Mouse (Mus musculus): Measurements from ENCODE around the gene 9430097D07Rik. TPM values are rescaled to one million over a fixed set of nuclear protein-coding genes. Genes with fewer than 3 reads are reported as not detected.

Gene 9430097D07Rik
- polyA plus RNA-seq (2016; fragmentation: Nextera tagmentation; extraction: Ambion mirVana): 0.09 and 0.15 TPM in 2 replicates

DNA sequence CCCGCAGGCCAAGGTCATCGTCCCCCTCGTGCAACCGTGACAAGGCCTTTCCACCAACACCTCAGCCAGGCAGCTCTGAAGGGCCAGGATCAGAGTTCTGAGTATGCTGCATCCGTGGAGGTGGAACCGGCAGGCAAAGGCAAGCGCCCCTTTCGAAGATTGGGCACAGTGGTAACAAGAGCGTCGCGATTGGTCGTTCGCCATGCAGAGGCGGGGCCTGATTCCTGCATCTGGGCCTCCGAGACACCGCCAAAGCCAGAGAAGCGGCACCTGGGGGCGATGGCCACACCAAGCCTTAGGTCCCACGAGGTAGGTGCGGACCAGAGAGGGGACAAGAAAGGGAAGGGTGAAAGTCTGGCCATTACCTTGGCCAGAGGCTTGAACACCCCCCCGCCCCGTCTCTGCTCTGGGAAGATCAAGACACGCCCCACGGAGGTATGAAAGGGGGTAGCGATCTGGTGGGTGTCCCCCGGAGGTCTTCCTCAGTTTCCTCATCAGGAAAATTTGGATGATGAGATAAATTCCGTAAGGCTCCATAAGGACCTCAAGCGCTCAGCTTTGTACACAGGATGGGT is at the start of gene 9430097D07Rik:
Gene 9430097D07Rik, minus strand, starts transcription at position 99 of the 575 bp plus-strand sequence.
- WGBS: 5% methylated on average over 28 of the region's 28 CpGs
- H3K36me3 ChIP-seq: peaks cover 15% of the 10 kb centered on the region
- peaks cover 50% of the 10 kb centered on the region for H3K27me3 ChIP-seq (ENCODE audit: insufficient read depth, poor library complexity, severe bottlenecking)
- H3K4me3 ChIP-seq: peak within 1 kb of the TSS; percentile 63
- H3K27ac ChIP-seq: 0 out of 2 replicates have a peak within 1 kb of the TSS, but pooled peaks have one; percentile 1
- H3K9me3 ChIP-seq: no peaks in the 10 kb centered on the region
- DNase-seq (ENCODE audit: low spot score): peak; percentile 80
- peaks cover 26% of the 10 kb centered on the region for H3K4me1 ChIP-seq

DNA sequence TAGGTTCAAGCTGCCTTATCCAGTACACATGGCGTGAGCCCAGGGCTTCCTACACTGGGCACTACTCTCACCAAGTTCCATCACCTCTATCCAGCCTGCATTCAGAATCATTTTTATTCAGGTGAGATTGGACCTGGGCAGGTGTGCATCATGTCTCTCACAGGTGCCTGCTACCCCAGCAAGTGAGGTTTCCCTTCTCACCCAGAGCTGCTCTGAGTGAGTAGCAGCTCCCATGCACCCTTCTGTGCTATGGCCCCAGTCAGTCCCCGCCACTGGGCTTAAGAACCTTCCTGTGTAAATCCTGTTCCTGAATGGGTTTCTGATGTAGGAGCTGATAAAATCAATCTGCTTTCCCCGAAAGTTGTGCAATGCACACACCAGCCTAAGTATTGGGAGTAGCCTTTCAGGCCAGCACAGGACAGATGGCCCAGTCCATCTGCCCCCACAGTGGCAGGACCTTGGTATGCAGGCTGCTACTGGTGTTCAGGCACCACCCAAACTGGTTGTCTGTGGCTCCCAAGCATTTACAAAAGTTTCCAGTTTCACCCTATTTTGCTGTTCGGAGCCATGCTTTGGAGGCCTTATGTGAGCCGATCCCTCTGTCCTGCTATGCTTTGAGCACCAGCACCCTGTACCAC is 48.7 kb upstream of the 9430097D07Rik start:
- Histone ChIP-seq H3K4me1 (peaks cover 91% of the 10 kb centered on the region), H3K4me3 (0 out of 2 replicates have a peak overlapping the region, but pooled peaks have one; percentile 53), H3K27ac (peak overlapping the region; percentile 91), H3K27me3 (ENCODE audit: insufficient read depth, poor library complexity, severe bottlenecking) (no peaks in the 10 kb centered on the region), H3K36me3 (peaks cover 4% of the 10 kb centered on the region; the same call in 1 of the 2 replicates), H3K9me3 (no peaks in the 10 kb centered on the region)
- DNase-seq (ENCODE audit: low spot score): no peak
- 58% methylated on average over 5 of the region's 5 CpGs for WGBS

DNA sequence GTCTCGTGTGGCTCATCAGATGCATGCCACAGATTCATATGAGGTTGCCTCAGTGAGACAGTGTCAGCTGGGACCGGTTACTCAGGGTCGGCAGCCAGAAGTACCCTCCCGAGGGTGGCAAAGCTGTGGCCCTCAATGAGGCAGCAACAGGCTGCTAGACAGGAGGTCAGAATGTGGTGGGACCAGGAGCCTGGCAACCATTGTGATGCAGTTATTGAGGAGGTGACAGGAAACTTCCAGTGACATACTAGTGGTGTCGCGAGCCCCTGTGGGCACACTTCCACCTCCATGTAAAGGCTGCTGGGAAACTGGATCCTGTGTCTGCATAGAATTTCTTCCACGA is 46.0 kb upstream of the 9430097D07Rik start, which contains the start of gene Ak1:
Gene Ak1, plus strand, starts transcription at position 242 of the 343 bp plus-strand sequence.
- Histone ChIP-seq H3K4me1 (peaks cover 76% of the 10 kb centered on the region), H3K27me3 (ENCODE audit: insufficient read depth, poor library complexity, severe bottlenecking) (no peaks in the 10 kb centered on the region), H3K36me3 (peaks cover 31% of the 10 kb centered on the region), H3K27ac (peak within 1 kb of the TSS; percentile 90), H3K9me3 (no peaks in the 10 kb centered on the region), H3K4me3 (peak within 1 kb of the TSS; percentile 38)
- WGBS: 7% methylated on average over 7 of the region's 7 CpGs
- no peak for DNase-seq (ENCODE audit: low spot score)

DNA sequence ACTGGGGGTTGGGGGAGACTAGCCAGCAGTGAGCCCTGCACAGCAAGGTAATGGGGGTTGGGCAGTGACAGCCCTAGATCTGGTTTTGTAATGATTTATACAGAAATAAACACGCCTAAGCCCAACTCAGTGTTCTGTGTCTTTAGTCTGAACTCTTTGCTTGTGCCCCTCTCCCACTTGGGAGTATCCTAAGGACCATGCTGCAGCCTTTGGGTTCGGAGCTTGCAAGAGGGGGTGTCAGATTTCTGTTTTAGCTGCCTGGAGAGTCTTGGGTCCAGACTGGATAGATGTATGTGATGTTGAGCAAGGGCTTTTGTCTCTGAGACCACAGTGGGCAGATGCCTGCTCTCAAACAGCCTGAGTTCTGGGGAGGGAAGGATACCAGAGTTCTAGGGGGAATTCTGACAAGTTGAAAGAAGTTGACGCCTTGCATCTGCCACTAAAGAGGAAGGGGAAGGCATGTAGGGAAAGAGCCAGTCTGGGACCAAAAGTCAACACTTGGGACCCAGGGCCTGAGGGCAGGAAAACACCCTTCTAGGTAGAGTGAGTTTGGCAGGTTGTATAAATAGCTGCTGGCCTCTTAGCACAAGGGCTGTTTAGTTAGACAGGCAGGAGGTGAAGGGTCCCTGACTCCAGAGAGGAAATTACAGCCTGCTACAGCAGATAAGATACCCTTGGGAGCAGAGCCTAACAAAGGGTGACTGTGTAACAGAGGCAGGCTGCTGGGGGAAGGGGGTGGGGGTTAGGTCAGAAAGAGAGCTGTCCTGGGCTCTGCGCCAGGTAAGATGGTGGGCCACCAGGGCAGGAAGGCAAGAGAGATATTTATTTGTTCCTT is 45.4 kb upstream of the 9430097D07Rik start:
- peak overlapping the region; percentile 38 for H3K4me3 ChIP-seq
- H3K9me3 ChIP-seq: no peaks in the 10 kb centered on the region
- no peaks in the 10 kb centered on the region for H3K27me3 ChIP-seq (ENCODE audit: insufficient read depth, poor library complexity, severe bottlenecking)
- WGBS: 11% methylated on average over 4 of the region's 4 CpGs
- H3K27ac ChIP-seq: peak overlapping the region; percentile 90
- peaks cover 36% of the 10 kb centered on the region for H3K36me3 ChIP-seq
- DNase-seq (ENCODE audit: low spot score): peak; percentile 94
- H3K4me1 ChIP-seq: peaks cover 70% of the 10 kb centered on the region

DNA sequence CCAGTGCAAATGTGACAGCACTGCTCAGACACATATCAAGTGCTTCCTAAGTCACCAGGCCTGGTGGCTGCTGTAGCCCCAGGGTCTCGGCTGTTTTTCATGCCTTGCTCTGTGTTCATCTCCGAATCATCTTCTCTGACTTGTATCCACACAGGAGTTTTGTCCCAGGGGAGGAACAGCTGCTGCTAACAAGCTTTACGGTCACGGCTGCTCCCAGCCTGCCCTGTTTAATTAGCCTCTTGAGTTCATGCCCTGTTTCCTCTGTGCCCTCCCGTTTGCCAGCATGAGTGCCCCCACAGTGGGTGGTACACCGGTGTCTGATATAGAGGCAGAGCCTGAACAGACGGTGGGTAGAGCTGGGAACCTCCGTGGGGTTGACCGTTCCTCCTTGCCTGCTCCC is 42.6 kb upstream of the 9430097D07Rik start:
- WGBS: 84% methylated on average over 9 of the region's 9 CpGs
- peaks cover 57% of the 10 kb centered on the region for H3K36me3 ChIP-seq
- no peak for DNase-seq (ENCODE audit: low spot score)
- no peaks in the 10 kb centered on the region for H3K27me3 ChIP-seq (ENCODE audit: insufficient read depth, poor library complexity, severe bottlenecking)
- no peak overlapping the region for H3K4me3 ChIP-seq
- H3K9me3 ChIP-seq: no peaks in the 10 kb centered on the region
- peaks cover 53% of the 10 kb centered on the region for H3K4me1 ChIP-seq
- H3K27ac ChIP-seq: peak overlapping the region; percentile 32; the same call in 1 of the 2 replicates

DNA sequence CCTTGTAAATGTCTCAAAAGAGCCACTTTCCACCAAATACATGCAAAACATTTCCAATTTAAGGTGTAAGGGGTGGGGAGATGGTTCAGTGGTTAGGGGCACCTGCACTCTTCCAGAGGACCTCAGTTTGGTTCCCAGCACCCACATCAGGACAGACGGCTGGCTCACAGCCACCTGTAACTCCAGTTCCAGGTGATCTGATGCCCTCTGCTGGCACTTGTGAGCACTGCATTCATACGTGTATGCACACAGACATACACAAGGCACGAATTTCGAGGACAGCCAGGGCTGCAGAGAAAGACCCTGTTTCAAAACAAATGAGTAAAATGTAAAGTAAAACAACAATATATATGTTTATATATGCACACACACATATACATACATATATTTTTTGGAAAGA is 42.1 kb upstream of the 9430097D07Rik start:
- no peak for DNase-seq (ENCODE audit: low spot score)
- Histone ChIP-seq H3K4me1 (peaks cover 49% of the 10 kb centered on the region), H3K4me3 (no peak overlapping the region), H3K27me3 (ENCODE audit: insufficient read depth, poor library complexity, severe bottlenecking) (no peaks in the 10 kb centered on the region), H3K36me3 (peaks cover 59% of the 10 kb centered on the region), H3K9me3 (no peaks in the 10 kb centered on the region), H3K27ac (no peak overlapping the region)
- 94% methylated on average over 4 of the region's 4 CpGs for WGBS

DNA sequence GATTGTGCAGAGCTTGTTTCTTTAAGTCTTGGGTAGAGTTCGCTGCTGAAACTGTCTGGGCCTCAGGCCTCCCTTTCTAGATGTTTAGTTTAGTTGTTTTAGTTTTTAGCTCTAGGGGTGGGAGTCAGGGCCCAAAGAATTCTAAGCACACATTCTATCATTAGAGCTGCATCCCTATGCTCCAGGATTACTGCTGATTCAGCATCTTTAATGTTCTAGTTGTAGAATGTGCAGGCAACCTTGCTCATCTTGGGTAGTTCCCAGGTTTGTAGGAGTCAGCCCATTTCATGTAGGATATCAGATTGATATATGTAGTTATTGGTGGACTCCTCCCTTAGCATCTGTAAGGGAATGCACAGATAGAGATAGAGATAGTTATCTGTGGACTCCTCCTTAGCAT is 41.6 kb upstream of the 9430097D07Rik start:
- H3K27ac ChIP-seq: no peak overlapping the region
- H3K36me3 ChIP-seq: peaks cover 63% of the 10 kb centered on the region
- H3K4me3 ChIP-seq: no peak overlapping the region
- DNase-seq (ENCODE audit: low spot score): no peak
- peaks cover 49% of the 10 kb centered on the region for H3K4me1 ChIP-seq
- 97% methylated on average over 1 of the region's 1 CpGs for WGBS
- H3K9me3 ChIP-seq: no peaks in the 10 kb centered on the region
- H3K27me3 ChIP-seq (ENCODE audit: insufficient read depth, poor library complexity, severe bottlenecking): no peaks in the 10 kb centered on the region

DNA sequence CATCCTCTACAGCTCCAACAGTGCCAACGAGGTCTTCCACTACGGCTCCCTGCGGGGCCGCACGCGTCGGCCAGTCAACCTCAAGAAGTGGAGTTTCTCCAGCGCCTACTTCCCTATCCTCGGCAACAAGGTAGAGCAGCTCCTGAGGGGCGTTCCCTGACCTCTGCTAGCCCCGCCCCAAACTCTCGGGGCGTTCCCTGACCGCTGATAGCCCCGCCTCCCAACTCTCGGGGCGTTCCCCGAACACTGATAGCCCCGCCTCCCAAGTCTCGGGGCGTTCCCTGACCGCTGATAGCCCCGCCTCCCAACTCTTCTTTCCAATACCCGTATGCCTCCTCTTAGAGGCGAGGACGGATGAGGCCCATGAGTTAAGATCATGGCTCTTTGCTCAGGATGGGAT is 36.8 kb upstream of the 9430097D07Rik start:
- no peak overlapping the region; the same call in 1 of the 2 replicates for H3K27ac ChIP-seq
- H3K4me1 ChIP-seq: peaks cover 55% of the 10 kb centered on the region
- no peaks in the 10 kb centered on the region for H3K9me3 ChIP-seq
- H3K27me3 ChIP-seq (ENCODE audit: insufficient read depth, poor library complexity, severe bottlenecking): no peaks in the 10 kb centered on the region
- peak; percentile 84 for DNase-seq (ENCODE audit: low spot score)
- H3K4me3 ChIP-seq: no peak overlapping the region
- peaks cover 44% of the 10 kb centered on the region for H3K36me3 ChIP-seq
- 69% methylated on average over 26 of the region's 26 CpGs for WGBS

DNA sequence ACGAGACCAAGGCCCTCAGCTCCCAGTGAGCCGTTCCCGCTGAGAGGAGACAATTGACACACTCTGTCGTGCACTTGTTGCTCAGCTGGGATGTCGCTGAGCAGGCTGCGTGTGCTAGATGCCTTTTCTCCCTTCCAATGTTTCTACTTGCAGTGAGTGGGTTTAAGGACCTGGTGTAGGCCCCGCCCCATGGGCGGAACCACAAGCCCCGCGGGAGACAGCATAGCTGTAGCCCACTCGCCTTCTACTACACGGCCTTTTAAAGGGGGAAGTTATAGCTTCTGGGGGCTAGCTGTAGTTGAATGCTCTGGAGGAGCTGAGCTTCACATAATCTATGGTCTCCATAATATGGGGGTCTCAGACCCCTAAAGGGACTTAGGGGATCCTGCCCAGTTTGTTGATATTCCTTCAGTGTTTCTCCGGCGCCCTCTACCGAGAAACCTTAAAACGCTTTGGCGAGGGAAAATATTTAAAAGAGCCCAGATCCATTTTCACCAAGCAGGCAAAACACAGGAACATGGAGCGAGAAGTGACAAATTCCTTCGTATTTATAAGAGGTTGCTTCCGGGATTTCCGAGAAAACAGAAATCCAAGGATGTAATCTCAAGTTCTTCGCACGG is 35.2 kb upstream of the 9430097D07Rik start:
- 11% methylated on average over 23 of the region's 23 CpGs for WGBS
- Histone ChIP-seq H3K27me3 (ENCODE audit: insufficient read depth, poor library complexity, severe bottlenecking) (no peaks in the 10 kb centered on the region), H3K4me3 (peak overlapping the region; percentile 56), H3K27ac (peak overlapping the region; percentile 81), H3K9me3 (no peaks in the 10 kb centered on the region), H3K36me3 (peaks cover 29% of the 10 kb centered on the region), H3K4me1 (peaks cover 64% of the 10 kb centered on the region)
- DNase-seq (ENCODE audit: low spot score): peak; percentile 80

DNA sequence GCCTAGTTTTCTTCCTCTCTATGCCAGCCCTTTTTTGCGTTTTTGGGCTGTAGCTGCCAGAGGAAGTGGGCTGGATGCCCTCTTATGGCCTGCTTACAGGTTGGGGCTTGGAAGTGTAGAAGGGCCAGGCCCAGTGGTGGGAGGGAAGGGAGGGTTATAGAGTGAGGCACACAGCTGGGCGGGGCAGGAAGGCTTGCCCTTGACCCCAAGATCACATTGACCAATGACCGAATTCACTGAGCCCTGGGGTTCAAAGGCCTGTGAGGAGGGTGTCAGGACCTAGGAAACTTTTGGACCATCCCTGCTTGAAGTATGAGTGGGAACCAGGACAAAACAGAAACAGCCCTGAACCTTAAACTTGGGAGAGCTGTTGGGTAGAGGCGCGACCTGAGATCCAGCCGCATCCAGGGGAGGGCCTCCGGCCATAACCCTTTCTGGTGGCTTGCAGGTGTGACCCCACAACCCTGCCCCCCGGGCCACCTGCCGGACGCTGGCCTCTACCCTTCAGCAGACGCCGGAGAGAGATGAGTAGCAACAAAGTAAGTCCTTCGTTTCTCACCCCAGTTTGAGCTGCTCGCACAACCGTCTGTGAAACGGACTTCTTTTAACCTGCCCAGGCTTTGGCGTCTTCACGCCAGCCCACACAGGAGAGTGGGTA is 33.4 kb upstream of the 9430097D07Rik start:
- Histone ChIP-seq H3K27ac (peak overlapping the region; percentile 94), H3K4me3 (peak overlapping the region; percentile 82), H3K27me3 (ENCODE audit: insufficient read depth, poor library complexity, severe bottlenecking) (no peaks in the 10 kb centered on the region), H3K4me1 (peaks cover 64% of the 10 kb centered on the region), H3K9me3 (no peaks in the 10 kb centered on the region), H3K36me3 (peaks cover 15% of the 10 kb centered on the region)
- 31% methylated on average over 18 of the region's 18 CpGs for WGBS
- no peak for DNase-seq (ENCODE audit: low spot score)

DNA sequence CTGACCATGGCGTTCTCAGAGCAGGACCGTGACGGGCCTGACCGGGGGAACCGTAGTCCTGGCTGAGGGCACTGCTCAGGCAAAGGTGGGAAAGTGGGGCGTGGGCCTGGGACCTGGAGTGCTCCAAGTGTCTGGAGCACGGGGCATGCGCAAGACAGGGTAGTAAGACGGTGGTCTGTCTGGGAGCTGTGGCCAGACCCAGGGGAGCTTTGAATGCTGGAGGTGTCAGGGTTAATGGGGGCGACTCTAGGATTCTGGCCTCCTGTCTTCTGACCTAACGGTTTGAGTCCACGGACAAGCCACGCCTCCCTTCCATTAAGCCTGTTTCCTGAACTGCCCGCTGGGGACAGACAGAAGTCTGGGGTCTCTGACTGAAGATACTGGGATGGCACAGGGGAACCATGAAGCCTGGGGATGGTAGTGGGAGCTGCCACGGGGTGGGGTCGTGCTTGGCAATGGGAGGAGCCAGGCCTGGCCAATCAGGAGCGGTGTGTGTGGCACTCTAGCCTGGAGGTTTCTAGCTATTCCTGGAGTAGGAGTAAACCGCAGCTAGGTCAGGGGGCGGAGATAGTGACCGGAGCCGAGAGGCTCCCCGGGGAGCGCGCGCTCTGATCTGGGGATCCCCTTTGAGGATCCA is 32.8 kb upstream of the 9430097D07Rik start:
- no peaks in the 10 kb centered on the region for H3K9me3 ChIP-seq
- H3K4me3 ChIP-seq: peak overlapping the region; percentile 82
- no peaks in the 10 kb centered on the region for H3K27me3 ChIP-seq (ENCODE audit: insufficient read depth, poor library complexity, severe bottlenecking)
- DNase-seq (ENCODE audit: low spot score): peak; percentile 96
- 4% methylated on average over 25 of the region's 25 CpGs for WGBS
- peaks cover 9% of the 10 kb centered on the region for H3K36me3 ChIP-seq
- H3K27ac ChIP-seq: peak overlapping the region; percentile 94
- H3K4me1 ChIP-seq: peaks cover 64% of the 10 kb centered on the region
